Mouse (Mus musculus): Measurements from ENCODE around the gene Lrfn3. TPM values are rescaled to one million over a fixed set of nuclear protein-coding genes. Genes with fewer than 3 reads are reported as not detected.
A peak's percentile ranks its signal among the peaks of the same experiment; 100 is the strongest.

Lrfn3 gene
- polyA plus RNA-seq (2014; fragmentation: Nextera tagmentation; extraction: Ambion mirVana): 12.2 and 14.1 TPM in 2 replicates

- Histone ChIP-seq H3K4me3 (ENCODE audit: low read depth, low read length) (peak within 1 kb of the TSS; percentile 73), H3K4me1 (ENCODE audit: control insufficient read depth, insufficient read depth, low read length) (peaks cover 42% of the 10 kb centered on the region), H3K27me3 (ENCODE audit: control insufficient read depth, insufficient read depth, low read length) (no peaks in the 10 kb centered on the region), H3K27ac (ENCODE audit: low read depth, low read length) (peak within 1 kb of the TSS; percentile 55), H3K9me3 (ENCODE audit: control insufficient read depth, low read length) (no peaks in the 10 kb centered on the region), H3K9ac (replicated peaks; ENCODE audit: low read depth, low read length) (peak within 1 kb of the TSS; percentile 94), H3K4me2 (ENCODE audit: low read depth, low read length) (peak within 1 kb of the TSS; percentile 80), H3K36me3 (ENCODE audit: control insufficient read depth, insufficient read depth, low read length) (peaks cover 8% of the 10 kb centered on the region; the same call in 1 of the 2 replicates)
- peak; percentile 72 for ATAC-seq (ENCODE audit: low read depth)
- WGBS: under 1% methylated on average over 30 of the region's 55 CpGs
Observed at GRCm38 (mm10) chr7:30362652-30363343, at the start of gene Lrfn3. Lrfn3 (minus strand) TSS chr7:30362772.

- Histone ChIP-seq H3K36me3 (ENCODE audit: control insufficient read depth, insufficient read depth, low read length) (no peaks in the 10 kb centered on the region), H3K27ac (ENCODE audit: low read depth, low read length) (no peak overlapping the region), H3K9ac (replicated peaks; ENCODE audit: low read depth, low read length) (no peak overlapping the region), H3K9me3 (ENCODE audit: control insufficient read depth, low read length) (no peaks in the 10 kb centered on the region), H3K4me3 (ENCODE audit: low read depth, low read length) (no peak overlapping the region), H3K4me1 (ENCODE audit: control insufficient read depth, insufficient read depth, low read length) (no peaks in the 10 kb centered on the region), H3K4me2 (ENCODE audit: low read depth, low read length) (no peak overlapping the region), H3K27me3 (ENCODE audit: control insufficient read depth, insufficient read depth, low read length) (no peaks in the 10 kb centered on the region)
- ATAC-seq (ENCODE audit: low read depth): no peak
- WGBS: 86% methylated on average over 3 of the region's 3 CpGs
Observed at GRCm38 (mm10) chr7:30411023-30411422, 48.5 kb upstream of the Lrfn3 start.

- no peaks in the 10 kb centered on the region for H3K27me3 ChIP-seq (ENCODE audit: control insufficient read depth, insufficient read depth, low read length)
- H3K4me1 ChIP-seq (ENCODE audit: control insufficient read depth, insufficient read depth, low read length): no peaks in the 10 kb centered on the region
- no peak overlapping the region for H3K4me3 ChIP-seq (ENCODE audit: low read depth, low read length)
- no peak overlapping the region for H3K9ac ChIP-seq (replicated peaks; ENCODE audit: low read depth, low read length)
- H3K4me2 ChIP-seq (ENCODE audit: low read depth, low read length): no peak overlapping the region
- no peaks in the 10 kb centered on the region for H3K9me3 ChIP-seq (ENCODE audit: control insufficient read depth, low read length)
- no peaks in the 10 kb centered on the region for H3K36me3 ChIP-seq (ENCODE audit: control insufficient read depth, insufficient read depth, low read length)
- WGBS: 67% methylated on average over 2 of the region's 2 CpGs
- no peak overlapping the region for H3K27ac ChIP-seq (ENCODE audit: low read depth, low read length)
- ATAC-seq (ENCODE audit: low read depth): no peak
Observed at GRCm38 (mm10) chr7:30409789-30410188, 47.2 kb upstream of the Lrfn3 start.

GRCm38 (mm10) chr7:30408639-30409038, 46.1 kb upstream of the Lrfn3 start:
- no peaks in the 10 kb centered on the region for H3K9me3 ChIP-seq (ENCODE audit: control insufficient read depth, low read length)
- 86% methylated on average over 3 of the region's 3 CpGs for WGBS
- no peak overlapping the region for H3K4me3 ChIP-seq (ENCODE audit: low read depth, low read length)

GRCm38 (mm10) chr7:30402343-30402742, 39.8 kb upstream of the Lrfn3 start:
- ATAC-seq (ENCODE audit: low read depth): no peak
- Histone ChIP-seq H3K4me1 (ENCODE audit: control insufficient read depth, insufficient read depth, low read length) (0 out of 2 replicates have a peak, but pooled peaks cover 3% of the 10 kb centered on the region), H3K4me3 (ENCODE audit: low read depth, low read length) (no peak overlapping the region), H3K4me2 (ENCODE audit: low read depth, low read length) (no peak overlapping the region), H3K36me3 (ENCODE audit: control insufficient read depth, insufficient read depth, low read length) (no peaks in the 10 kb centered on the region), H3K9ac (replicated peaks; ENCODE audit: low read depth, low read length) (no peak overlapping the region), H3K9me3 (ENCODE audit: control insufficient read depth, low read length) (no peaks in the 10 kb centered on the region), H3K27ac (ENCODE audit: low read depth, low read length) (no peak overlapping the region), H3K27me3 (ENCODE audit: control insufficient read depth, insufficient read depth, low read length) (no peaks in the 10 kb centered on the region)
- WGBS: 76% methylated on average over 4 of the region's 4 CpGs

More at GRCm38 (mm10) chr7:30408639-30409038, 46.1 kb upstream of the Lrfn3 start:
- Histone ChIP-seq H3K27ac (ENCODE audit: low read depth, low read length) (no peak overlapping the region), H3K27me3 (ENCODE audit: control insufficient read depth, insufficient read depth, low read length) (no peaks in the 10 kb centered on the region), H3K4me1 (ENCODE audit: control insufficient read depth, insufficient read depth, low read length) (no peaks in the 10 kb centered on the region), H3K36me3 (ENCODE audit: control insufficient read depth, insufficient read depth, low read length) (no peaks in the 10 kb centered on the region), H3K9ac (replicated peaks; ENCODE audit: low read depth, low read length) (no peak overlapping the region), H3K4me2 (ENCODE audit: low read depth, low read length) (no peak overlapping the region)
- no peak for ATAC-seq (ENCODE audit: low read depth)

DNA sequence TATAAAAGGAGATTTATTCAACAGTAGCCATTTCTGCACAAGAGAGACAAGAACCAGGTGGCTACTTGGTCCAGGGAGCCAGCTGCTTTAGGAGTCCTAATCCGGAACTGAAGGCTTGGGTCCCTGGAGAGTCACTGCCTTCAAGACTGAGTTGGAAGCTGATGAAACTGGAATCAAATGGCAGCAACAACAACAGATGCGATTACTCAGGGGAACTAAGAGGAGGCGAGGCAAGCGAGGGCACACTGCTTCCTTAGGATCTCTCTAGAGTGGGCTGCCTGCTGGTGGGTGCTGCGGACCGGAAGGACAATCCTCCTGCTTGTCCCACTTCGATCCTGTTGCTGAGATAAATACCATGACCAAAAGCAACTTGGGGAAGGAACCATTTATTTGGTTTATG, 37.1 kb upstream of the Lrfn3 start:
- H3K27me3 ChIP-seq (ENCODE audit: control insufficient read depth, insufficient read depth, low read length): no peaks in the 10 kb centered on the region
- H3K9ac ChIP-seq (replicated peaks; ENCODE audit: low read depth, low read length): no peak overlapping the region
- H3K9me3 ChIP-seq (ENCODE audit: control insufficient read depth, low read length): no peaks in the 10 kb centered on the region
- H3K36me3 ChIP-seq (ENCODE audit: control insufficient read depth, insufficient read depth, low read length): no peaks in the 10 kb centered on the region
- 0 out of 2 replicates have a peak, but pooled peaks cover 3% of the 10 kb centered on the region for H3K4me1 ChIP-seq (ENCODE audit: control insufficient read depth, insufficient read depth, low read length)
- WGBS: 48% methylated on average over 7 of the region's 7 CpGs
- H3K4me3 ChIP-seq (ENCODE audit: low read depth, low read length): no peak overlapping the region
- no peak overlapping the region for H3K27ac ChIP-seq (ENCODE audit: low read depth, low read length)
- no peak for ATAC-seq (ENCODE audit: low read depth)
- H3K4me2 ChIP-seq (ENCODE audit: low read depth, low read length): no peak overlapping the region

- no peak for ATAC-seq (ENCODE audit: low read depth)
- H3K4me3 ChIP-seq (ENCODE audit: low read depth, low read length): no peak overlapping the region
- WGBS: 49% methylated on average over 2 of the region's 2 CpGs
- H3K9ac ChIP-seq (replicated peaks; ENCODE audit: low read depth, low read length): no peak overlapping the region
- no peak overlapping the region for H3K27ac ChIP-seq (ENCODE audit: low read depth, low read length)
- 0 out of 2 replicates have a peak, but pooled peaks cover 3% of the 10 kb centered on the region for H3K4me1 ChIP-seq (ENCODE audit: control insufficient read depth, insufficient read depth, low read length)
- no peaks in the 10 kb centered on the region for H3K36me3 ChIP-seq (ENCODE audit: control insufficient read depth, insufficient read depth, low read length)
- no peaks in the 10 kb centered on the region for H3K9me3 ChIP-seq (ENCODE audit: control insufficient read depth, low read length)
- no peak overlapping the region for H3K4me2 ChIP-seq (ENCODE audit: low read depth, low read length)
- H3K27me3 ChIP-seq (ENCODE audit: control insufficient read depth, insufficient read depth, low read length): no peaks in the 10 kb centered on the region
Observed at GRCm38 (mm10) chr7:30394871-30395270, 32.3 kb upstream of the Lrfn3 start.

DNA sequence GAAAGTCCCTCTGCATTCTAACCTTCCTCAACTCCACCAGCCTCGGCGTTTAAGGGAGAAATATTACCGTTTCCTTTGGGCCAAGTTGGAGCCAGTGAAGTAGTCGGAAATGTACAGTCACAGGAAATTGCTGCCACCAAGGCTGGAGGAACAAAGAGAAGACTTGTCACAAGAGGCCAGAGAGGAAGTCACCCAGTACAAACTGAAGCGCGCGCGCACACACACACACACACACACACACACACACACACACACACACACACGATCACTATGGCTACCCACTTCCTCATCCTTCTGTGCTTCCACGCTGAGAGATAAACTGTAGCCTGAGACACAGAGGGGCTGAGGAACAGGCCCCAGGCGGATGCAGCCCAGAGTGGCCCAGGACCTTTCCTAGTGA, 31.8 kb upstream of the Lrfn3 start:
- Histone ChIP-seq H3K27ac (ENCODE audit: low read depth, low read length) (no peak overlapping the region), H3K4me1 (ENCODE audit: control insufficient read depth, insufficient read depth, low read length) (0 out of 2 replicates have a peak, but pooled peaks cover 3% of the 10 kb centered on the region), H3K36me3 (ENCODE audit: control insufficient read depth, insufficient read depth, low read length) (no peaks in the 10 kb centered on the region), H3K4me3 (ENCODE audit: low read depth, low read length) (no peak overlapping the region), H3K9me3 (ENCODE audit: control insufficient read depth, low read length) (no peaks in the 10 kb centered on the region), H3K4me2 (ENCODE audit: low read depth, low read length) (no peak overlapping the region), H3K27me3 (ENCODE audit: control insufficient read depth, insufficient read depth, low read length) (no peaks in the 10 kb centered on the region), H3K9ac (replicated peaks; ENCODE audit: low read depth, low read length) (no peak overlapping the region)
- WGBS: 63% methylated on average over 10 of the region's 11 CpGs
- ATAC-seq (ENCODE audit: low read depth): no peak

DNA sequence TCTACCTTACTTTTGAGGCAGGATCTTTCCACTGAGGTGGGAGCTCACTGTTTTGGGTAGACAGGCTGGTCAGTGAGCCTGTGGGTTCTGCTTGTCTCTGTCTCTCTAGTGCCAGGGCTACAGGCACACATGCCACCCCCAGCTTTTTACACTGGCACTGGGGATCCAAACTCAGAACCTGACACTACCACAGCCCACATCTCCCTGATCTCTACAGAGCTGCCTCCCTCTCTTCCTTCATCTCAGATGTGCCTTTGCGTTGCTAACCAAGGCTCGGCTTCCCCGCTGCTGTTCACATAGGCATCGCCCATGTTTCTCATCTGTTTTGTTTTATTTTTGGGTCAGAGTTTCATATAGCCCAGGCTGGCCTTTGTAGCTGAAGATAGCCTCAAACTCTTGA, 31.1 kb upstream of the Lrfn3 start:
- Histone ChIP-seq H3K9ac (replicated peaks; ENCODE audit: low read depth, low read length) (no peak overlapping the region), H3K4me3 (ENCODE audit: low read depth, low read length) (no peak overlapping the region), H3K9me3 (ENCODE audit: control insufficient read depth, low read length) (no peaks in the 10 kb centered on the region), H3K27ac (ENCODE audit: low read depth, low read length) (no peak overlapping the region), H3K36me3 (ENCODE audit: control insufficient read depth, insufficient read depth, low read length) (no peaks in the 10 kb centered on the region), H3K4me1 (ENCODE audit: control insufficient read depth, insufficient read depth, low read length) (no peaks in the 10 kb centered on the region), H3K4me2 (ENCODE audit: low read depth, low read length) (no peak overlapping the region), H3K27me3 (ENCODE audit: control insufficient read depth, insufficient read depth, low read length) (no peaks in the 10 kb centered on the region)
- 93% methylated on average over 4 of the region's 4 CpGs for WGBS
- no peak for ATAC-seq (ENCODE audit: low read depth)
